ENCODE assay signal across 12 mouse cellular contexts in the genomic region with DNA sequence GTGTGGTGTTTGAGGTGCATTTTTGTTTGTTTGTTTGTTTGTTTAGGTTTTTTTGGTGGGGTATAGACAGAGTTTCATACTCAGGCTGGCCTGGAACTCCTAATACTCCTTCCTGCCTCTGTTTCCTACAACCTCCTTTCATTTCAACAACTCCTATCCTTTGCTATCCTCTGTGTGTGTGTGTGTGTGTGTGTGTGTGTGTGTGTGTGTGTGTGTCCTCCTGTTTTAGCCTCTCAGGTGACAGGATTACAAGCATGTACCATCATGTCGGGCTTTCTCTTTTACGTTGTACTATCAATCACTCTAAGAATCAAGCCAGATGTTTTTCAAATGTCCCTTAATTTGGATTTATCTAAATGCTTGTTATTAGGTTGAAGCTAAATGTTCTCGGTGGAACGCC. TPM values are rescaled to one million over a fixed set of nuclear protein-coding genes. Genes with fewer than 3 reads are reported as not detected.
DNase-seq lines count a peak whose midpoint lies in the region; ATAC-seq and TF ChIP-seq lines count a peak whose summit lies in the region.
"Had no signal": no experiment of that assay in that cellular context is flagged by ENCODE, and none has a peak within 500 bp of the region (broad histone marks: within the 10 kb centered on the region; RNA-seq: fewer than 3 reads in every experiment).

No protein-coding gene starts in this region.

- H3K9me3 ChIP-seq in kidney, postnatal 0 days (replicated peaks; ENCODE audit: low read length) = no peaks in the 10 kb centered on the region
- H3K9me3 ChIP-seq in forebrain, embryonic 12.5 days = no peaks in the 10 kb centered on the region
- no peaks in the 10 kb centered on the region for H3K9me3 ChIP-seq in intestine, embryonic 16.5 days (ENCODE audit: control insufficient read depth, low read length)
- no peaks in the 10 kb centered on the region for H3K9me3 ChIP-seq in neural tube, embryonic 14.5 days (ENCODE audit: control insufficient read depth, low read length)
- H3K9me3 ChIP-seq: liver, embryonic 12.5 days had no signal

- H3K27me3 ChIP-seq in kidney, postnatal 0 days (ENCODE audit: insufficient read depth, low read length) = no peaks in the 10 kb centered on the region
- no peaks in the 10 kb centered on the region for H3K27me3 ChIP-seq in kidney, adult 2 months (replicated peaks; ENCODE audit: control insufficient read depth, insufficient read depth, low read length)
- peaks cover 5% of the 10 kb centered on the region; the same call in 1 of the 2 replicates for H3K27me3 ChIP-seq in forebrain, embryonic 12.5 days
- no peaks in the 10 kb centered on the region for H3K27me3 ChIP-seq in intestine, embryonic 16.5 days (replicated peaks; ENCODE audit: control insufficient read depth, insufficient read depth, low read length)
- H3K27me3 ChIP-seq in neural tube, embryonic 14.5 days (ENCODE audit: control insufficient read depth, insufficient read depth, low read length) = no peaks in the 10 kb centered on the region

- peak overlapping the region; percentile 24; the same call in 1 of the 2 replicates for H3K4me3 ChIP-seq in kidney, postnatal 0 days (replicated peaks; ENCODE audit: low read depth, low read length)
- no peak overlapping the region for H3K4me3 ChIP-seq in kidney, adult 2 months (ENCODE audit: insufficient read depth, low read depth, low read length)
- H3K4me3 ChIP-seq in forebrain, embryonic 12.5 days (replicated peaks) = peak overlapping the region; percentile 30
- H3K4me3 ChIP-seq in intestine, embryonic 16.5 days (ENCODE audit: low read length) = no peak overlapping the region
- no peak overlapping the region for H3K4me3 ChIP-seq in neural tube, embryonic 14.5 days (ENCODE audit: low read depth, low read length)
- H3K4me3 ChIP-seq: liver, embryonic 12.5 days had no signal

- TF ChIP-seq CTCF in kidney, postnatal 0 days (IDR thresholded peaks at IDR 0.05; ENCODE audit: low read depth) = no peak
- no peak for TF ChIP-seq CTCF in kidney, adult 2 months (conservative IDR thresholded peaks at IDR 0.05; ENCODE audit: insufficient read depth, insufficient read length, low read depth, low read length)

- no peak for DNase-seq in kidney, postnatal 0 days (ENCODE audit: low spot score)
- no peak for DNase-seq in kidney, adult 2 months
- no peak for DNase-seq in spleen, postnatal 36 days (ENCODE audit: low spot score in 2 of 2)
- no peak for DNase-seq in right cerebral cortex, postnatal 4 days
- DNase-seq: adrenal gland, postnatal 14 days; cerebellum, adult 8-10 months; kidney, adult 8-10 months had no signal

- no peak overlapping the region for H3K9ac ChIP-seq in kidney, postnatal 0 days (ENCODE audit: low read depth, low read length)
- H3K9ac ChIP-seq in forebrain, embryonic 12.5 days = peak overlapping the region; percentile 55
- H3K9ac ChIP-seq in intestine, embryonic 16.5 days (ENCODE audit: low read depth, low read length) = no peak overlapping the region
- H3K9ac ChIP-seq in neural tube, embryonic 14.5 days (replicated peaks; ENCODE audit: low read depth, low read length) = peak overlapping the region; percentile 43
- H3K9ac ChIP-seq: liver, embryonic 12.5 days had no signal

- H3K27ac ChIP-seq in kidney, postnatal 0 days = no peak overlapping the region
- H3K27ac ChIP-seq in kidney, adult 2 months (ENCODE audit: insufficient read depth, low read depth, low read length) = no peak overlapping the region
- H3K27ac ChIP-seq in forebrain, embryonic 12.5 days = peak overlapping the region; percentile 97
- H3K27ac ChIP-seq in intestine, embryonic 16.5 days (ENCODE audit: low read length) = no peak overlapping the region
- peak overlapping the region; percentile 95 for H3K27ac ChIP-seq in neural tube, embryonic 14.5 days (ENCODE audit: low read depth, low read length)
- H3K27ac ChIP-seq: liver, embryonic 12.5 days had no signal

- 0 out of 2 replicates have a peak, but pooled peaks cover 6% of the 10 kb centered on the region for H3K4me1 ChIP-seq in kidney, postnatal 0 days (replicated peaks; ENCODE audit: insufficient read depth, low read length)
- no peaks in the 10 kb centered on the region for H3K4me1 ChIP-seq in kidney, adult 2 months (ENCODE audit: control insufficient read depth, insufficient read depth, low read length)
- peaks cover 22% of the 10 kb centered on the region for H3K4me1 ChIP-seq in forebrain, embryonic 12.5 days
- H3K4me1 ChIP-seq in intestine, embryonic 16.5 days (ENCODE audit: control insufficient read depth, insufficient read depth, low read length) = no peaks in the 10 kb centered on the region
- H3K4me1 ChIP-seq in neural tube, embryonic 14.5 days (ENCODE audit: control insufficient read depth, insufficient read depth, low read length) = peaks cover 11% of the 10 kb centered on the region

- no peak for TF ChIP-seq POLR2A in kidney, adult 2 months (IDR thresholded peaks at IDR 0.05; ENCODE audit: low read depth, low read length)

- no peak for ATAC-seq in kidney, postnatal 0 days (replicated peaks; ENCODE audit: low FRiP score, low read depth)
- ATAC-seq in forebrain, embryonic 12.5 days (ENCODE audit: low FRiP score) = no peak
- ATAC-seq in intestine, embryonic 16.5 days = no peak
- ATAC-seq in neural tube, embryonic 14.5 days (ENCODE audit: low read depth) = 0 out of 2 replicates have a peak, but pooled peaks have one; percentile 14
- ATAC-seq in CD4-positive, CD25-positive, alpha-beta regulatory T cell, adult 4 months = no peak
- ATAC-seq: liver, embryonic 12.5 days had no signal

- no peaks in the 10 kb centered on the region for H3K36me3 ChIP-seq in kidney, postnatal 0 days (ENCODE audit: insufficient read depth, low read length)
- no peaks in the 10 kb centered on the region for H3K36me3 ChIP-seq in kidney, adult 2 months (ENCODE audit: control insufficient read depth, insufficient read depth, low read length)
- H3K36me3 ChIP-seq in forebrain, embryonic 12.5 days (replicated peaks) = no peaks in the 10 kb centered on the region
- H3K36me3 ChIP-seq in intestine, embryonic 16.5 days (ENCODE audit: control insufficient read depth, insufficient read depth, low read length) = no peaks in the 10 kb centered on the region
- H3K36me3 ChIP-seq in neural tube, embryonic 14.5 days (ENCODE audit: control insufficient read depth, insufficient read depth, low read length) = no peaks in the 10 kb centered on the region
- H3K36me3 ChIP-seq: liver, embryonic 12.5 days had no signal

- H3K4me2 ChIP-seq in kidney, postnatal 0 days (ENCODE audit: low read length) = peak overlapping the region; percentile 63
- H3K4me2 ChIP-seq in forebrain, embryonic 12.5 days = peak overlapping the region; percentile 55
- peak overlapping the region; percentile 53; the same call in 1 of the 2 replicates for H3K4me2 ChIP-seq in intestine, embryonic 16.5 days (ENCODE audit: low read depth, low read length)
- peak overlapping the region; percentile 36 for H3K4me2 ChIP-seq in neural tube, embryonic 14.5 days (ENCODE audit: low read depth, low read length)

- 28% methylated on average over 4 of the region's 4 CpGs for WGBS in kidney, postnatal 0 days
- WGBS in kidney, adult 2 months = 48% methylated on average over 4 of the region's 4 CpGs
- WGBS in forebrain, embryonic 12.5 days = 14% methylated on average over 4 of the region's 4 CpGs
- WGBS in intestine, embryonic 16.5 days = 49% methylated on average over 4 of the region's 4 CpGs
- 18% methylated on average over 4 of the region's 4 CpGs for WGBS in neural tube, embryonic 14.5 days

RNA-seq across cellular contexts. Expression of a gene that starts 22.3 kb away (rescaled TPM):
- 0.32 and 0.52 TPM in 2 replicates for polyA plus RNA-seq in kidney, postnatal 0 days (2015; fragmentation: Nextera tagmentation; extraction: Ambion mirVana)
- 0.50 and 0.73 TPM in 2 replicates for polyA plus RNA-seq in kidney, adult 2 months (2012; rRNA removed)
- 1.7 and 2.1 TPM in 2 replicates for polyA plus RNA-seq in forebrain, embryonic 12.5 days (2016; fragmentation: Nextera tagmentation; extraction: Ambion mirVana)
- polyA plus RNA-seq in intestine, embryonic 16.5 days (2015; fragmentation: Nextera tagmentation; extraction: Ambion mirVana) = 0.93 and 1.0 TPM in 2 replicates
- polyA plus RNA-seq in neural tube, embryonic 14.5 days (2014; fragmentation: Nextera tagmentation; extraction: Ambion mirVana) = 5.7 and 6.9 TPM in 2 replicates
- polyA plus RNA-seq in CD4-positive, CD25-positive, alpha-beta regulatory T cell, adult 4 months (2017; shearing (Covaris generic)) = under 1 TPM in 1 of 2 experiments, not detected in 1; 0.09 TPM

RNA-seq across cellular contexts. Expression of a gene that starts 33.4 kb away (rescaled TPM):
- polyA plus RNA-seq in kidney, postnatal 0 days (2015; fragmentation: Nextera tagmentation; extraction: Ambion mirVana) = 7.7 and 7.8 TPM in 2 replicates
- 0.81 and 0.84 TPM in 2 replicates for polyA plus RNA-seq in kidney, adult 2 months (2012; rRNA removed)
- polyA plus RNA-seq in forebrain, embryonic 12.5 days (2016; fragmentation: Nextera tagmentation; extraction: Ambion mirVana) = 63.7 and 72.7 TPM in 2 replicates
- 6.3 and 6.8 TPM in 2 replicates for polyA plus RNA-seq in intestine, embryonic 16.5 days (2015; fragmentation: Nextera tagmentation; extraction: Ambion mirVana)
- polyA plus RNA-seq in neural tube, embryonic 14.5 days (2014; fragmentation: Nextera tagmentation; extraction: Ambion mirVana) = 23.2 and 35.6 TPM in 2 replicates
- polyA plus RNA-seq in CD4-positive, CD25-positive, alpha-beta regulatory T cell, adult 4 months (2017; shearing (Covaris generic)) = under 1 TPM; 0.27 to 0.37 TPM

RNA-seq across cellular contexts. Expression of a gene that starts 53.4 kb away (rescaled TPM):
- polyA plus RNA-seq in kidney, postnatal 0 days (2015; fragmentation: Nextera tagmentation; extraction: Ambion mirVana) = 17.9 and 19.4 TPM in 2 replicates
- 19.8 and 20.7 TPM in 2 replicates for polyA plus RNA-seq in kidney, adult 2 months (2012; rRNA removed)
- 33.0 and 36.0 TPM in 2 replicates for polyA plus RNA-seq in forebrain, embryonic 12.5 days (2016; fragmentation: Nextera tagmentation; extraction: Ambion mirVana)
- 24.5 and 26.6 TPM in 2 replicates for polyA plus RNA-seq in intestine, embryonic 16.5 days (2015; fragmentation: Nextera tagmentation; extraction: Ambion mirVana)
- 17.3 and 20.8 TPM in 2 replicates for polyA plus RNA-seq in neural tube, embryonic 14.5 days (2014; fragmentation: Nextera tagmentation; extraction: Ambion mirVana)
- polyA plus RNA-seq in CD4-positive, CD25-positive, alpha-beta regulatory T cell, adult 4 months (2017; shearing (Covaris generic)) = 10 to 100 TPM; 23.0 to 31.9 TPM

RNA-seq across cellular contexts. Expression of a gene that starts 53.5 kb away (rescaled TPM):
- polyA plus RNA-seq in kidney, postnatal 0 days (2015; fragmentation: Nextera tagmentation; extraction: Ambion mirVana) = 117 and 121 TPM in 2 replicates
- polyA plus RNA-seq in kidney, adult 2 months (2012; rRNA removed) = 48.5 and 55.0 TPM in 2 replicates
- polyA plus RNA-seq in forebrain, embryonic 12.5 days (2016; fragmentation: Nextera tagmentation; extraction: Ambion mirVana) = 120 and 124 TPM in 2 replicates
- polyA plus RNA-seq in intestine, embryonic 16.5 days (2015; fragmentation: Nextera tagmentation; extraction: Ambion mirVana) = 132 and 148 TPM in 2 replicates
- 54.6 and 68.8 TPM in 2 replicates for polyA plus RNA-seq in neural tube, embryonic 14.5 days (2014; fragmentation: Nextera tagmentation; extraction: Ambion mirVana)
- 100 to 1,000 TPM; 307 to 416 TPM for polyA plus RNA-seq in CD4-positive, CD25-positive, alpha-beta regulatory T cell, adult 4 months (2017; shearing (Covaris generic))

Comparison
In these comparisons a context has a peak if more than half of its experiments do, and no peak if none do; other contexts are left out.
1. H3K4me3 ChIP-seq: peak in kidney, postnatal 0 days (single experiment) and forebrain, embryonic 12.5 days (single experiment); none in kidney, adult 2 months (single experiment), intestine, embryonic 16.5 days (single experiment) and neural tube, embryonic 14.5 days (single experiment).
2. H3K27ac ChIP-seq: peak in forebrain, embryonic 12.5 days (single experiment) and neural tube, embryonic 14.5 days (single experiment); none in kidney, postnatal 0 days (single experiment), kidney, adult 2 months (single experiment) and intestine, embryonic 16.5 days (single experiment).
3. H3K9ac ChIP-seq: peak in forebrain, embryonic 12.5 days (single experiment) and neural tube, embryonic 14.5 days (single experiment); none in kidney, postnatal 0 days (single experiment) and intestine, embryonic 16.5 days (single experiment).
4. Peak in every context shown above with its lines, with median percentiles within 50 percentile points of each other: H3K4me2 ChIP-seq.